Mouse (Mus musculus) midbrain, embryonic 14.5 days (tissue): Measurements from ENCODE around the gene Esp8. TPM values are rescaled to one million over a fixed set of nuclear protein-coding genes. Genes with fewer than 3 reads are reported as not detected.

Experiments used
- polyA plus RNA-seq: library from polyadenylated mRNA; unstranded; fragments of >200 nt; fragmentation: Nextera tagmentation; extraction: Ambion mirVana; gene quantifications from 2 replicates; pipeline ENCODE4 v1.2.1, GENCODE M21; 2014

The Esp8 gene
- polyA plus RNA-seq, 1 experiment from 2014 or later: not detected

Other genes with a start within 250 kb of the Esp8 start
- gene Crisp1, start 200.8 kb upstream of the Esp8 start, polyA plus RNA-seq: not detected in 2 replicates
- gene Esp6, start 41.5 kb downstream of the Esp8 start, polyA plus RNA-seq: not detected in 2 replicates
- gene Esp4, start 78.6 kb downstream of the Esp8 start, polyA plus RNA-seq: not detected in 2 replicates
- gene Esp3, start 112.1 kb downstream of the Esp8 start, polyA plus RNA-seq: not detected in 2 replicates
- gene Esp1, start 207.1 kb downstream of the Esp8 start, polyA plus RNA-seq: not detected in 2 replicates